Mouse (Mus musculus) cortical plate, adult 2 months (tissue): ENCODE results near the gene Bcr.

Experiments
- CTCF ChIP-seq: fragments of 200-500 bp; IDR thresholded peaks from 2 replicates; pipeline ENCODE4 v1.5.1; 2011; ENCODE audit warnings: mild to moderate bottlenecking, control low read depth, low read length; ENCODE audit not compliant: insufficient read depth; ENCODE audit errors: extremely low read depth
- POLR2A ChIP-seq: fragments of 200-500 bp; IDR thresholded peaks from 2 replicates; pipeline ENCODE4 v1.6.1; 2011; ENCODE audit warnings: mild to moderate bottlenecking, low read length, control low read depth; ENCODE audit not compliant: insufficient read depth; ENCODE audit errors: extremely low read depth

DNA sequence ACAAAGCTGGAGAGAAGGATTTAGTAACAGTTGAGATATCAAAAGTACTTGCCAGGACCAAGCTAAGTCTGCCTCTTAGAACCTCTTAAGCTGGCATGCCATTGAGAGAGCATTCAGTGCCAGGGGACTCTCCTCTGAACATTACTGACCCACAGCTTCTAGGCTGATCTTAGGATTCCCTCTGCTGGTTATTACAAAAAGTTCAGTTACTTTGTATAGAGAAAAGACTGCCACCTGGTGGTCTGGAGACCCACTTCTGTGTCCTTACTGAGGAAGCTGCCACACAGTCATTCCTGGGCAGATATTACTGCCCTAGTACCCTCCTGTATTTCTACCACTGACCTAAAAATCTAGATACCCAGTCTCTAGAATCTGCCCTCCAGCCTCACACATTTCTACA, 90.9 kb downstream of the Bcr start:
- TF ChIP-seq CTCF (peak; percentile 85), POLR2A (no peak)
